Mouse (Mus musculus): ENCODE measurements at regions not wholly inside any gene's neighbourhood (a gene's known extent, or its start where the extent isn't known, plus 50 kb on each side); places are given as distances from the start of the nearest gene placed in this dataset.

DNA sequence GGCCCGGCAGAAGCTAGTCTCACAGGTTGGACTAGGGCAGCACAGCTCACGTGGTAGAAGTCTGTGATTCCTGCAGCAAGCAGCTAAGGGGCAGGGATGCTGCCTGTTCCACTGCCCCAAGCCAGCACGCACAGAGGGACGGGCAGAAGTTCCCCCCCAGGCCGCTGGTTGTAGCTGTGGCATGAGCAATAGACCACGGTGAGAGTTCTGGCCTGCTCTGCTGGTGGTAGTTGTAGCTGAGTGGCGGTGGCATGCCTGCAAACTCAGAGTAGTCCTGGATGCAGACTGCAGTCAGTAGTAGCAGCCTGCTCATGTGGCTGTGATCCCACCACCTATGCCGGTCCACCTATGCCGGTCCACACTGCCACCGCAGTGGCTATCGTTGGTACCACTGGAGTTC is 71.5 kb upstream of the Rpl39l start:
- intact Hi-C loops (cut with DNase I) = no loop called here

DNA sequence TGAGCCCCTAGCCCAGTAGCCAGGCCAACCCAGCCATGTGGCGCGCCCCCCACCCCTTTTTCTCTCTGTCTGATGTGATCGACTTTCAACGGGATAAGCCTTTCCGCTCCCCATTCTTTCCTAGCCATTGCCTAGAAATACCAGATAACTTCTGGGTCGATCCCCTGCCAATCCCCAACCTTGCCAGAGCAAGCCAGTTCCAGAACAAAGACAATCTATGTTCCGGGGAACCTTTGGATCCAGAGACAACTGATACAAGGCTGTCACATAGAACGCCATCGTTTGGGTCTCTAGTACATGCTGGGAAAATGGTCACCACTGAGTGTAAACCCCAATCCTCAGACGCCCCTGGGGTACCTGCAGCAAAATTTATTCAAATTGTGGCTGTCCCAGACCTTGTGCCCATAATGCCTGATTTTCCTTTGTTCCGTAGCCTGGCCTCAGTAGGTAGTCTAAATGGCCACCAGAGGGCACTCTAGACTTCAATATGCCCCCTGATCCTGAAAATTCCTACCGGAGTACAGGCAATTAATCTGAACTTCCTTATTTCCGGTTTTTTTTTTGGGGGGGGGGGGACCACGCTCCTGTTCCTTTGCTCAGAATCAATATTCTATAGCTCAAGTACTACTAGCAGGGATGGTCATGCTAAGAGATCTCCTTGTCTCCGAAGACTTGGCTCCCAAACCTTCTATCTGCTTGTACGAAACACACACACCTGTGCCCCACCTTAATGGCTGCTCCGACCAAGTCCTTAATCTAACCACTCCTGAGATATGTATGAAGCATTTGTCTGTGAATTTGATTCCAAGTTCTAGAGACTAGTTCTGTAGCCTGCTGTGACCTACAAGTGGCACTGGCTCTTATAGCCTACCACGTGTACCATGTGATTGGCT is 81.3 kb upstream of the Rpl39l start:
- intact Hi-C loops (cut with DNase I) = loop anchor here (2.0 to 5.0 kb wide), 2 partner anchors 120 to 309 kb away; partner anchors contain the start of gene Tekt5

DNA sequence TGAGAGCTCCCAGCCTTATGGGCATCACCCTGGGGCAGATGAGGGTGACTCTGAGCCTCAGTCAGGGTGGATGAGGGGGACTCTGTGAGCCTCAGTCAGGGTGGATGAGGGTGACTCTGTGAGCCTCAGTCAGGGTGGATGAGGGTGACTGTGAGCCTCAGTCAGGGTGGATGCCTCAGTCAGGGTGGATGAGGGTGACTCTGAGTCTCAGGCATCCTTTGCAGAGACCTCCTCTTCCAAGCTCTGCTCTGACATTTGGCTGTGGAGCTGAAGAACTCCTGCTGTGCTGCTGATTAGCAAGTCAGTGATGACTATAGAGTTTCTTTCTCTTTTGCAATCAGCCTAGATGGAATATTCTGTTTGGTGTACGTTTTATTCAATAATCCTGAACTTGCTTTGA is 83.7 kb upstream of the Rpl39l start:
- intact Hi-C loops (cut with DNase I) = loop anchor here (5.0 kb wide), 1 partner anchor 311 kb away; the partner anchor contains the start of gene Tekt5

DNA sequence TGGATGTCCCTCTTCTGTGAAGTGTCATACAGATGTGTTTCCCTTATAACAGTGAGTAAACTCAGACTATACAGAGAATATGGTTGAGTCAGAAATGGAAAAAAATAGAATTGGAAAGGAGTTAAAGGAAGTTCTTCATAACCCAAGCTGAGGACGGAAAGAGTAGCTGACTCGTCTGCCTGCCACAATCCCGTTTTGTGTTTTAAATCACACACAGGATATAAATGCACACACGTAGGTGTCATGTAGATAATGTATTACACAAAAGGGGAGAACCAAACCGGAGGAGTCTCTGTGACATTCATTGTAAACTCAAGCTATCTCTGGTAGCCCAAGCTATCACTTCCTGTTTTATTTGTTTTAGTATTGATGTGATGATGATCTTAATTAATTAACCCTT is 84.6 kb upstream of the Rpl39l start:
- intact Hi-C loops (cut with DNase I) = loop anchor here (5.0 kb wide), 1 partner anchor 312 kb away; the partner anchor contains the start of gene Tekt5

DNA sequence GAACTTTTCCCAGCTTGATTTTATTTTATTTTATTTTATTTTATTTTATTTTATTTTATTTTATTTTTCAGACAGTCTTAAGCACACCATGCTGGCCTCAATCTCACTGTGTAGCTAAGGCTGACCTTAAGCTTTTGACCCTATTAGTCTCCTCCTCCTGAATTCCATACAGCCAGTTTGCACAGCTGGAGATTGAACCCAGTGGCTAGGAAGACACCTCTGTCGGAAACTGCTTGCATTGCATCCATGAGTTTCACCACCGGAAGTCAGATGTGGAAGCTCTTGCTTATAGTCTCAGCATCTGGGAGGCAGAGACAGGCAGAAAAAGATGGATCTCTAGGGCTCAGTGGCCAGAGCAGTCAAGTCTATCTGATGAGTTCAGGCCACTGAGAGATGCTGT is 86.4 kb upstream of the Grin2a start:
- intact Hi-C loops (cut with DNase I) = no loop called here

DNA sequence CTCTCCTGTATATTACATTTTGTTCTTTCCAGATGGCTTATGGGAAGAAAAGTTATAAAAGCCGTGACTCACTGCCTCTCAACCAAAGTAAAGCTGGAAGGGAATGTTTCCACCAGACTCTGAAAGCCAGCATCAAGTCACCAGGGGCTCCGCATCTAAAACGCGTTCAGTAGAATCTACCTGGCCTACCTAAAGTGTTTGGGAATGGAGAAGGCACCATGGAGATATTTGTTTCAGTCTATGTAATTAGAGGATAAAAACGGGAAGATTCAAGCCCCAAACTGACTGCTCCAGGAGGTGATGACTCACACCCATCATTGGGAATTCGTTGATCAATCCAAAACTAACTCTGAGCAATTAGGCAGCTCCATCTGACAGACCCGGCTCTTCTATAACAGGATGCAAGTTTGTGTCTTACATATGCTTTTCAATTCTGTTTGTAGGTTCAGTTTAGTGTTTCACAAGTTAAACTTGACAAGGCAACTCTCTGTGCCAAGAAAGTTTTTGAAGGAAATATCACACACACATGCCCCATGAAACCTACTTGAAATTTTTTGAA is 84.8 kb upstream of the Grin2a start:
- intact Hi-C loops (cut with DNase I) = no loop called here

DNA sequence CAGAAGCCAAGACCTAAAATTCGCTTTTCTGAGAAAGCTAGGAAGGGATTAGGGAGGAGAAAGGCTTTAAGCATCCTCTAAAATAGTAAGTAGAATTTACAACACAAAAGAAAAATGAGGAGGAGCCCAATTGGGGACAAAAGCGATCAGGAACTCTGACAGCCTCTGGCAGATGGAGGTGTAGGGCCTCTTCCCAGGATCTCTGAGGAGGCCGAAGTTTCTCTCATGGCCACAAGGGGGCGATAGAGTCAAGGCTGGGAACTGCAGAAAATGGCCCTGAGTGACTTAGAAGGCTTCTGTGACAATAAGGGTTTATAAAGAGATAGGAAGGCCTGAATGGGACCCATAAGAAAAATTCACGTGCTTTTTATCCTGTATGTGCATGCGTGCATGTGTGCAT is 77.8 kb upstream of the Grin2a start:
- intact Hi-C loops (cut with DNase I) = no loop called here

DNA sequence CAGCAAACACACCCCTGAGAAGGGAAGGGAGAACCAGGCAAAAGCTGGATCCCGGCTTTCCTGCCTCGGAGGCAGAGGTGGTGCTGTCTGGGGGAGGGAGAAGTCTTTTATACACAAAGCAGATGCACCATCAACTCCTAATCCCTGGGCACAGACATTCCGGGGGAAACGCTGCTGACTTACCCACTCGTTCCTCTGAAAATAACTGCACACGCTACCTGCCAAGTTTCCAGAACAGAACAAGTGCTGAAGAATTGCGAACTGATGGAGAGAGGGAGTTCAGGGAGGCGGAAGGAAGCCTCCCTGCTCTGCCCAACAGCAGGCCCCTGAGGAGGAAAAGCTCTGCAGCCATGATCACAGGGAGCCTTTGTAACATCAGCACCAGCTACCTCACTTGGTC is 68.1 kb upstream of the Grin2a start:
- intact Hi-C loops (cut with DNase I) = no loop called here

DNA sequence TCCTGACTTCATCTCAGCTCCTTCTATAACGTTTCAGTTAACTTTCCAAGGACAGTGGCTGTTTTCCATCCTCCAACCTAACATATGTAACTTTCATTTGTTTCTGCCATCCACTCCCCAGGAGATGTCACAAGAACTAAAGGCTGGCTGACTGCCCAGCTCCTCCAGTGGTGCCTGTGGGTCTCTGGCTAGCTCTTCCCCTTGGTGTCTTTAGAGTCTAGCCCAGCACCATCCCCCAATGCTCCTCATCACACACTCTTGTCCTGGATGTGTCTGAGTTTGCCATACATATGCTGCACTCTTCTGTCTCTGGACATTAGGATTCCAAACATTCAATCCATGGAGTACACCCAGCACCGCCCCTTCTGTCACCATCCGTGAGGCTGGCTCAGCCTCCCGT is 62.7 kb upstream of the Grin2a start:
- intact Hi-C loops (cut with DNase I) = no loop called here

Data from adrenal gland (tissue).